In genomic region chr7:79501581-79502031, GRCm38 (mm10) we compare ENCODE assay signal across 11 mouse cellular contexts. TPM values are rescaled to one million over a fixed set of nuclear protein-coding genes. Genes with fewer than 3 reads are reported as not detected.
DNase-seq lines count a peak whose midpoint lies in the region; ATAC-seq and TF ChIP-seq lines count a peak whose summit lies in the region.
"Had no signal": no experiment of that assay in that cellular context is flagged by ENCODE, and none has a peak within 500 bp of the region (broad histone marks: within the 10 kb centered on the region; RNA-seq: fewer than 3 reads in every experiment).

No protein-coding gene starts in this region.

- H3K4me2 ChIP-seq in forebrain, embryonic 15.5 days (replicated peaks) = peak overlapping the region; percentile 92
- H3K4me2 ChIP-seq in midbrain, embryonic 15.5 days = peak overlapping the region; percentile 73
- H3K4me2 ChIP-seq: embryonic facial prominence, embryonic 13.5 days had no signal

- H3K9me3 ChIP-seq in forebrain, embryonic 15.5 days = no peaks in the 10 kb centered on the region
- H3K9me3 ChIP-seq in midbrain, embryonic 15.5 days = no peaks in the 10 kb centered on the region
- H3K9me3 ChIP-seq: embryonic facial prominence, embryonic 13.5 days; G1E had no signal

- H3K4me1 ChIP-seq in cerebellum, adult 2 months (ENCODE audit: control insufficient read depth, insufficient read depth, low read length) = peaks cover 10% of the 10 kb centered on the region
- peaks cover 37% of the 10 kb centered on the region for H3K4me1 ChIP-seq in forebrain, embryonic 15.5 days
- H3K4me1 ChIP-seq in midbrain, embryonic 15.5 days = peaks cover 53% of the 10 kb centered on the region

- peak; percentile 7; the same call in 1 of the 2 replicates for ATAC-seq in forebrain, embryonic 15.5 days (replicated peaks)
- ATAC-seq in midbrain, embryonic 15.5 days (replicated peaks) = no peak

- WGBS in cerebellum, adult 2 months = 5% methylated on average over 8 of the region's 8 CpGs
- 2% methylated on average over 8 of the region's 8 CpGs for WGBS in forebrain, embryonic 15.5 days
- WGBS in midbrain, embryonic 15.5 days = 5% methylated on average over 8 of the region's 8 CpGs

- H3K4me3 ChIP-seq in cerebellum, adult 2 months (replicated peaks; ENCODE audit: insufficient read depth, low read depth, low read length) = peak overlapping the region; percentile 92
- H3K4me3 ChIP-seq in forebrain, embryonic 15.5 days = peak overlapping the region; percentile 85
- peak overlapping the region; percentile 79 for H3K4me3 ChIP-seq in midbrain, embryonic 15.5 days
- H3K4me3 ChIP-seq: embryonic facial prominence, embryonic 13.5 days had no signal

- TF ChIP-seq POLR2A in brain, embryonic 14.5 days (IDR thresholded peaks at IDR 0.05; ENCODE audit: borderline replicate concordance, extremely low read depth, insufficient read depth, insufficient read length, poor library complexity, severe bottlenecking) = no peak
- no peak for TF ChIP-seq POLR2A in cerebellum, adult 2 months (IDR thresholded peaks at IDR 0.05; ENCODE audit: borderline replicate concordance, insufficient read depth, low read length)

- no peaks in the 10 kb centered on the region for H3K36me3 ChIP-seq in forebrain, embryonic 15.5 days
- H3K36me3 ChIP-seq in midbrain, embryonic 15.5 days (replicated peaks) = no peaks in the 10 kb centered on the region
- H3K36me3 ChIP-seq: embryonic facial prominence, embryonic 13.5 days; G1E had no signal

- no peak for TF ChIP-seq CTCF in brain, embryonic 14.5 days (IDR thresholded peaks at IDR 0.05; ENCODE audit: borderline replicate concordance, extremely low read depth, insufficient read depth, insufficient read length)
- no peak for TF ChIP-seq CTCF in cerebellum, adult 2 months (IDR thresholded peaks at IDR 0.05; ENCODE audit: borderline replicate concordance, insufficient read depth, low read depth, low read length)

- H3K27me3 ChIP-seq in cerebellum, adult 2 months (ENCODE audit: control insufficient read depth, insufficient read depth, low read length) = no peaks in the 10 kb centered on the region
- H3K27me3 ChIP-seq in forebrain, embryonic 15.5 days = no peaks in the 10 kb centered on the region
- H3K27me3 ChIP-seq in midbrain, embryonic 15.5 days (replicated peaks) = peaks cover 27% of the 10 kb centered on the region; the same call in 1 of the 2 replicates

- H3K9ac ChIP-seq in forebrain, embryonic 15.5 days (replicated peaks) = peak overlapping the region; percentile 100
- H3K9ac ChIP-seq in midbrain, embryonic 15.5 days = peak overlapping the region; percentile 88
- H3K9ac ChIP-seq: embryonic facial prominence, embryonic 13.5 days had no signal

- DNase-seq in brain, embryonic 14.5 days (ENCODE audit: low read depth) = peak; percentile 84
- DNase-seq in cerebellum, adult 2 months = peak; percentile 74 to 76
- DNase-seq in thymus, postnatal 14 days = no peak
- DNase-seq in gastrocnemius, postnatal 25 days = no peak
- DNase-seq in heart, postnatal 4 days = no peak
- DNase-seq: adrenal gland, adult 2 months; lung, adult 2 months had no signal

- H3K27ac ChIP-seq in cerebellum, adult 2 months (ENCODE audit: insufficient read depth, low read length) = peak overlapping the region; percentile 89
- H3K27ac ChIP-seq in forebrain, embryonic 15.5 days (replicated peaks) = peak overlapping the region; percentile 98
- peak overlapping the region; percentile 89 for H3K27ac ChIP-seq in midbrain, embryonic 15.5 days
- H3K27ac ChIP-seq: embryonic facial prominence, embryonic 13.5 days had no signal

RNA-seq across cellular contexts. Expression of gene Polg, which starts 35.4 kb away (rescaled TPM):
- polyA plus RNA-seq in brain, embryonic 14.5 days (2012; rRNA removed) = 44.7 and 55.4 TPM in 2 replicates
- polyA plus RNA-seq in cerebellum, adult 2 months (2012; rRNA removed) = 69.9 and 72.8 TPM in 2 replicates
- polyA plus RNA-seq in forebrain, embryonic 15.5 days (2015; fragmentation: Nextera tagmentation; extraction: Ambion mirVana) = 32.9 and 35.8 TPM in 2 replicates
- 22.7 and 27.0 TPM in 2 replicates for polyA plus RNA-seq in midbrain, embryonic 15.5 days (2015; fragmentation: Nextera tagmentation; extraction: Ambion mirVana)
- total RNA-seq in gastrocnemius, postnatal 25 days (2021) = 10 to 100 TPM; 33.8 to 34.3 TPM
- 10 to 100 TPM; 55.9 to 61.3 TPM for total RNA-seq in heart, postnatal 4 days (2021)

Comparison
In these comparisons a context has a peak if more than half of its experiments do, and no peak if none do; other contexts are left out.
1. DNase-seq: peak in brain, embryonic 14.5 days (single experiment) and cerebellum, adult 2 months (2 of 2); none in thymus, postnatal 14 days (single experiment), gastrocnemius, postnatal 25 days (single experiment) and heart, postnatal 4 days (single experiment).
2. Peak in every context shown above with its lines, with median percentiles within 50 percentile points of each other: H3K27ac ChIP-seq and H3K4me3 ChIP-seq.